In the genomic region with DNA sequence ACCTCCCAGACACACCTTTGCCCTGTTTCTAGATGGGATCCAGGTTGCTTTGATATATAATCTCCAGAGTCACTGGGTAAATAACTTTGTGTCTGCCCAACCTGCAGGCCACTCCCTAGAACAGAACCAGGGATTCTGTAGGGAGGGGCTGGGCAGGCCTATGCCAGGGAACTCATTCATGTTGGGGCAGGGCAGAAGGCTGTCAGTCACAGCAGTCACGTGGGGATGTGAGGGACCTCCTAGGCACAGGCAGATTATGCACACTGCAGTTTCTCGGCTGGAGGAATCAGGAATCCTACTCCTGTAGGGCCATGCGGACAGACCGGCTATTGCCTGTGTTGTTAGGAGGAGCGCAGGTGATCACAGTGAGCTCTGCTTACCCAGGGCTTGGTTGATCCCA, we compare ENCODE assay signal across 9 mouse cellular contexts. TPM values are rescaled to one million over a fixed set of nuclear protein-coding genes. Genes with fewer than 3 reads are reported as not detected.
DNase-seq lines count a peak whose midpoint lies in the region; ATAC-seq lines count a peak whose summit lies in the region.
"Had no signal": no experiment of that assay in that cellular context is flagged by ENCODE, and none has a peak within 500 bp of the region (broad histone marks: within the 10 kb centered on the region; RNA-seq: fewer than 3 reads in every experiment).

No protein-coding gene starts in this region.

- intact Hi-C loops in heart, postnatal 10 days (cut with DNase I) = no loop called here
- intact Hi-C loops in left cerebral cortex, postnatal 36 days (cut with DNase I) = no loop called here

- H3K9ac ChIP-seq in heart, embryonic 14.5 days (ENCODE audit: low read length) = no peak overlapping the region
- 0 out of 2 replicates have a peak overlapping the region, but pooled peaks have one; percentile 15 for H3K9ac ChIP-seq in midbrain, embryonic 12.5 days (replicated peaks)
- no peak overlapping the region for H3K9ac ChIP-seq in stomach, embryonic 15.5 days

- H3K4me2 ChIP-seq in heart, embryonic 14.5 days (ENCODE audit: low read length) = no peak overlapping the region
- H3K4me2 ChIP-seq in midbrain, embryonic 12.5 days (replicated peaks) = no peak overlapping the region
- H3K4me2 ChIP-seq in stomach, embryonic 15.5 days = no peak overlapping the region

- H3K4me3 ChIP-seq in heart, embryonic 14.5 days (ENCODE audit: control insufficient read depth in 1 of 2, insufficient read depth in 1 of 2, low read depth in 1 of 2, low read length in 2 of 2) = no peak overlapping the region
- no peak overlapping the region for H3K4me3 ChIP-seq in midbrain, embryonic 12.5 days
- H3K4me3 ChIP-seq in midbrain, embryonic 10.5 days = no peak overlapping the region
- no peak overlapping the region for H3K4me3 ChIP-seq in stomach, embryonic 15.5 days (replicated peaks)

- H3K4me1 ChIP-seq in heart, embryonic 14.5 days (ENCODE audit: control insufficient read depth in 2 of 2, insufficient read depth in 2 of 2, low read length in 2 of 2) = peaks cover 14 to 17% of the 10 kb centered on the region in 2 experiments
- H3K4me1 ChIP-seq in midbrain, embryonic 12.5 days = peaks cover 3% of the 10 kb centered on the region; the same call in 1 of the 2 replicates
- H3K4me1 ChIP-seq in midbrain, embryonic 10.5 days = peaks cover 6% of the 10 kb centered on the region
- peaks cover 14% of the 10 kb centered on the region; the same call in 1 of the 2 replicates for H3K4me1 ChIP-seq in stomach, embryonic 15.5 days

- peaks cover 16% of the 10 kb centered on the region for H3K36me3 ChIP-seq in heart, embryonic 14.5 days (ENCODE audit: control insufficient read depth, insufficient read depth, low read length)
- H3K36me3 ChIP-seq in midbrain, embryonic 12.5 days = peaks cover 13% of the 10 kb centered on the region; the same call in 1 of the 2 replicates
- H3K36me3 ChIP-seq in midbrain, embryonic 10.5 days = peaks cover 28% of the 10 kb centered on the region
- H3K36me3 ChIP-seq in stomach, embryonic 15.5 days = no peaks in the 10 kb centered on the region

- no peaks in the 10 kb centered on the region for H3K27me3 ChIP-seq in heart, embryonic 14.5 days (ENCODE audit: control insufficient read depth, insufficient read depth, low read length)
- H3K27me3 ChIP-seq in midbrain, embryonic 12.5 days = no peaks in the 10 kb centered on the region
- no peaks in the 10 kb centered on the region for H3K27me3 ChIP-seq in midbrain, embryonic 10.5 days (ENCODE audit: low read depth, poor library complexity, severe bottlenecking)
- H3K27me3 ChIP-seq in stomach, embryonic 15.5 days (replicated peaks) = no peaks in the 10 kb centered on the region

- 37% methylated on average over 5 of the region's 5 CpGs for WGBS in heart, embryonic 14.5 days
- WGBS in midbrain, embryonic 12.5 days = 51% methylated on average over 5 of the region's 5 CpGs
- WGBS in midbrain, embryonic 10.5 days = 49% methylated on average over 5 of the region's 5 CpGs
- 48% methylated on average over 5 of the region's 5 CpGs for WGBS in stomach, embryonic 15.5 days

- H3K27ac ChIP-seq in heart, embryonic 14.5 days (replicated peaks in 1 of 2; ENCODE audit: control insufficient read depth in 1 of 2, insufficient read depth in 1 of 2, low read depth in 2 of 2, low read length in 2 of 2) = no peak overlapping the region
- no peak overlapping the region for H3K27ac ChIP-seq in midbrain, embryonic 12.5 days (replicated peaks)
- no peak overlapping the region; the same call in 1 of the 2 replicates for H3K27ac ChIP-seq in midbrain, embryonic 10.5 days (replicated peaks)
- peak overlapping the region; percentile 46; the same call in 1 of the 2 replicates for H3K27ac ChIP-seq in stomach, embryonic 15.5 days

- H3K9me3 ChIP-seq in heart, embryonic 14.5 days (ENCODE audit: control insufficient read depth, low read length) = no peaks in the 10 kb centered on the region
- H3K9me3 ChIP-seq in midbrain, embryonic 12.5 days = no peaks in the 10 kb centered on the region
- H3K9me3 ChIP-seq in midbrain, embryonic 10.5 days (replicated peaks) = no peaks in the 10 kb centered on the region
- no peaks in the 10 kb centered on the region for H3K9me3 ChIP-seq in stomach, embryonic 15.5 days

- peak; percentile 23; the same call in 1 of the 2 replicates for ATAC-seq in heart, embryonic 14.5 days (ENCODE audit: insufficient number of reproducible peaks, insufficient read depth, low FRiP score, low read depth)
- ATAC-seq in midbrain, embryonic 12.5 days (ENCODE audit: low FRiP score, low read depth) = peak; percentile 48; the same call in 1 of the 2 replicates
- peak; percentile 82 for ATAC-seq in stomach, embryonic 15.5 days (ENCODE audit: insufficient read depth, low FRiP score, low read depth)

- no peak for DNase-seq in heart, postnatal 10 days
- no peak for DNase-seq in midbrain, embryonic 10.5 days (ENCODE audit: low spot score)
- peak; percentile 45 for DNase-seq in kidney, postnatal 14 days
- DNase-seq in c-Kit-positive CD71-positive TER-119-positive erythroid progenitor cells, embryonic 14.5 days (ENCODE audit: low spot score) = no peak
- no peak for DNase-seq in left cerebral cortex, postnatal 36 days (ENCODE audit: low spot score in 2 of 2)

RNA-seq across cellular contexts. Expression of gene Arfgap2, which starts 16.6 kb away (rescaled TPM):
- polyA plus RNA-seq in heart, embryonic 14.5 days (2014; fragmentation: Nextera tagmentation; extraction: Ambion mirVana) = 59.2 and 65.8 TPM in 2 replicates
- total RNA-seq in heart, postnatal 10 days (2021) = 10 to 100 TPM; 64.2 to 64.5 TPM
- 88.6 and 92.2 TPM in 2 replicates for polyA plus RNA-seq in midbrain, embryonic 12.5 days (2016; fragmentation: Nextera tagmentation; extraction: Ambion mirVana)
- polyA plus RNA-seq in midbrain, embryonic 10.5 days (2016; fragmentation: Nextera tagmentation; extraction: Ambion mirVana) = 99.0 and 104 TPM in 2 replicates
- polyA plus RNA-seq in stomach, embryonic 15.5 days (2015; fragmentation: Nextera tagmentation; extraction: Ambion mirVana) = 71.4 and 80.2 TPM in 2 replicates
- total RNA-seq in left cerebral cortex, postnatal 36 days (2021) = 10 to 100 TPM; 66.2 to 78.1 TPM

RNA-seq across cellular contexts. Expression of gene Pacsin3, which starts 25.6 kb away (rescaled TPM):
- 38.2 and 39.6 TPM in 2 replicates for polyA plus RNA-seq in heart, embryonic 14.5 days (2014; fragmentation: Nextera tagmentation; extraction: Ambion mirVana)
- total RNA-seq in heart, postnatal 10 days (2021) = 100 to 1,000 TPM; 102 to 119 TPM
- 29.1 and 31.0 TPM in 2 replicates for polyA plus RNA-seq in midbrain, embryonic 12.5 days (2016; fragmentation: Nextera tagmentation; extraction: Ambion mirVana)
- 38.9 and 40.5 TPM in 2 replicates for polyA plus RNA-seq in midbrain, embryonic 10.5 days (2016; fragmentation: Nextera tagmentation; extraction: Ambion mirVana)
- polyA plus RNA-seq in stomach, embryonic 15.5 days (2015; fragmentation: Nextera tagmentation; extraction: Ambion mirVana) = 42.8 and 43.8 TPM in 2 replicates
- total RNA-seq in left cerebral cortex, postnatal 36 days (2021) = 10 to 100 TPM; 40.8 to 43.2 TPM
- total RNA-seq: megakaryocyte-erythroid progenitor cell, adult 5-6 weeks had no signal

RNA-seq across cellular contexts. Expression of gene Ddb2, which starts 44.6 kb away (rescaled TPM):
- polyA plus RNA-seq in heart, embryonic 14.5 days (2014; fragmentation: Nextera tagmentation; extraction: Ambion mirVana) = 7.0 and 8.3 TPM in 2 replicates
- total RNA-seq in heart, postnatal 10 days (2021) = 1 to 10 TPM; 5.4 to 6.7 TPM
- polyA plus RNA-seq in midbrain, embryonic 12.5 days (2016; fragmentation: Nextera tagmentation; extraction: Ambion mirVana) = 9.0 and 10.4 TPM in 2 replicates
- 7.9 and 9.4 TPM in 2 replicates for polyA plus RNA-seq in midbrain, embryonic 10.5 days (2016; fragmentation: Nextera tagmentation; extraction: Ambion mirVana)
- polyA plus RNA-seq in stomach, embryonic 15.5 days (2015; fragmentation: Nextera tagmentation; extraction: Ambion mirVana) = 18.2 and 18.5 TPM in 2 replicates
- total RNA-seq in left cerebral cortex, postnatal 36 days (2021) = 10 to 100 TPM in 1 of 2 experiments, 1 to 10 TPM in 1; 9.6 to 12.2 TPM

Comparison
In these comparisons a context has a peak if more than half of its experiments do, and no peak if none do; other contexts are left out.
1. ATAC-seq: peak in every context shown above with its lines; median percentile 82 in stomach, embryonic 15.5 days; 48 in midbrain, embryonic 12.5 days; 23 in heart, embryonic 14.5 days.